Mouse (Mus musculus) frontal cortex, postnatal 36 days (tissue): ENCODE data around the gene Shroom3.
A peak's percentile ranks its signal among the peaks of the same experiment; 100 is the strongest.

ENCODE experiments used
- DNase-seq, 2 experiments: peaks; one replicate each; pipeline ENCODE4 v3.0.0; 2022; ENCODE audit warnings: low spot score in 2 of 2

The Shroom3 gene

GRCm38 (mm10) chr5:92969926-92970325 is 286.7 kb downstream of the Shroom3 start:
- no peak for DNase-seq

GRCm38 (mm10) chr5:92970480-92970879 is 287.2 kb downstream of the Shroom3 start:
- no peak for DNase-seq

- no peak for DNase-seq
Observed at GRCm38 (mm10) chr5:92980393-92980792, 297.2 kb downstream of the Shroom3 start.

- peak in 1 of 2 experiments; percentile 50 for DNase-seq
Observed at GRCm38 (mm10) chr5:92980862-92981261, 297.6 kb downstream of the Shroom3 start.

- no peak for DNase-seq
Observed at GRCm38 (mm10) chr5:92982673-92983072, 299.4 kb downstream of the Shroom3 start.

GRCm38 (mm10) chr5:92983942-92984341 is 300.7 kb downstream of the Shroom3 start:
- no peak for DNase-seq

GRCm38 (mm10) chr5:92984692-92985091 is 301.5 kb downstream of the Shroom3 start:
- DNase-seq = no peak

GRCm38 (mm10) chr5:92985391-92985790 is 302.2 kb downstream of the Shroom3 start:
- DNase-seq = no peak

GRCm38 (mm10) chr5:92986651-92987610 is 303.7 kb downstream of the Shroom3 start:
- DNase-seq = no peak

GRCm38 (mm10) chr5:92987891-92988768 is 304.9 kb downstream of the Shroom3 start:
- DNase-seq = no peak

GRCm38 (mm10) chr5:92988769-92989356 is 305.6 kb downstream of the Shroom3 start:
- no peak for DNase-seq

GRCm38 (mm10) chr5:92992106-92992505 is 308.9 kb downstream of the Shroom3 start:
- no peak for DNase-seq

GRCm38 (mm10) chr5:92994309-92994708 is 311.1 kb downstream of the Shroom3 start:
- DNase-seq = no peak

GRCm38 (mm10) chr5:92994861-92995260 is 311.6 kb downstream of the Shroom3 start:
- DNase-seq = no peak

GRCm38 (mm10) chr5:92997428-92998120 is 314.3 kb downstream of the Shroom3 start:
- no peak for DNase-seq

- DNase-seq = no peak
Observed at GRCm38 (mm10) chr5:92998494-92999016, 315.3 kb downstream of the Shroom3 start.

GRCm38 (mm10) chr5:93000060-93000459 is 316.8 kb downstream of the Shroom3 start:
- DNase-seq = no peak

GRCm38 (mm10) chr5:93000774-93001757 is 317.8 kb downstream of the Shroom3 start:
- peak; percentile 76 to 84 for DNase-seq

- DNase-seq = no peak
Observed at GRCm38 (mm10) chr5:93002615-93003014, 319.4 kb downstream of the Shroom3 start.
